19 mouse cellular contexts compared by ENCODE assay signal in genomic region chr16:30679493-30679811, GRCm38 (mm10).
"Had no signal": no experiment of that assay in that cellular context is flagged by ENCODE, and none has a peak within 500 bp of the region (broad histone marks: within the 10 kb centered on the region; RNA-seq: fewer than 3 reads in every experiment).

No protein-coding gene starts in this region.

- H3K27ac ChIP-seq: kidney, postnatal 0 days; layer of hippocampus, adult 2 months; limb, embryonic 10.5 days; limb, embryonic 13.5 days; liver, embryonic 13.5 days; macrophage; midbrain, embryonic 12.5 days; midbrain, embryonic 15.5 days; neural tube, embryonic 12.5 days; neural tube, embryonic 15.5 days; stomach, postnatal 0 days had no signal

- H3K4me2 ChIP-seq: limb, embryonic 13.5 days; liver, embryonic 13.5 days; lung, embryonic 14.5 days; midbrain, embryonic 12.5 days; midbrain, embryonic 15.5 days; neural tube, embryonic 12.5 days; neural tube, embryonic 15.5 days had no signal

- H3K9ac ChIP-seq: limb, embryonic 13.5 days; liver, embryonic 13.5 days; lung, embryonic 14.5 days; midbrain, embryonic 12.5 days; midbrain, embryonic 15.5 days; neural tube, embryonic 12.5 days; neural tube, embryonic 15.5 days had no signal

- H3K27me3 ChIP-seq: limb, embryonic 13.5 days; liver, embryonic 13.5 days; midbrain, embryonic 12.5 days; midbrain, embryonic 15.5 days; neural tube, embryonic 12.5 days; neural tube, embryonic 15.5 days had no signal

- H3K4me3 ChIP-seq: layer of hippocampus, adult 2 months; limb, embryonic 10.5 days; limb, embryonic 13.5 days; liver, embryonic 13.5 days; midbrain, embryonic 12.5 days; midbrain, embryonic 15.5 days; neural tube, embryonic 12.5 days; neural tube, embryonic 15.5 days had no signal

- H3K4me1 ChIP-seq: limb, embryonic 13.5 days; liver, embryonic 13.5 days; midbrain, embryonic 12.5 days; midbrain, embryonic 15.5 days; neural tube, embryonic 12.5 days; neural tube, embryonic 15.5 days had no signal

- DNase-seq: kidney, adult 2 months; kidney, postnatal 25 days; layer of hippocampus, adult 9-11 months; liver; liver, embryonic 13.5 days; lung, embryonic 14.5 days; right cerebral cortex, postnatal 25 days; thymus, adult 2 months; thymus, postnatal 36 days had no signal

- H3K9me3 ChIP-seq: limb, embryonic 10.5 days; liver, embryonic 13.5 days; midbrain, embryonic 12.5 days; midbrain, embryonic 15.5 days; neural tube, embryonic 12.5 days; neural tube, embryonic 15.5 days had no signal

- H3K36me3 ChIP-seq: limb, embryonic 10.5 days; limb, embryonic 13.5 days; liver, embryonic 13.5 days; midbrain, embryonic 12.5 days; midbrain, embryonic 15.5 days; neural tube, embryonic 12.5 days; neural tube, embryonic 15.5 days had no signal
